Mouse (Mus musculus) kidney, embryonic 14.5 days (tissue): ENCODE measurements around the gene Diras1. TPM values are rescaled to one million over a fixed set of nuclear protein-coding genes. Genes with fewer than 3 reads are reported as not detected.
A peak's percentile ranks its signal among the peaks of the same experiment; 100 is the strongest.
"Not testable (repeated sequence)": the region's sequence is repeated elsewhere in the genome, so short reads cannot be mapped to it uniquely, and the experiment has no call there.

Experiments used
- ATAC-seq: fragments of 200-750 bp; cut with Nextera tagmentation; 2 replicates; pipeline ENCODE4 v1.8.0; 2017; ENCODE audit warnings: moderate number of reproducible peaks, mild to moderate bottlenecking, moderate TSS enrichment, moderate library complexity; ENCODE audit not compliant: low FRiP score, low TSS enrichment
- H3K27ac ChIP-seq: fragments of 300-500 bp; sonication (generic); 2 replicates; pipeline ENCODE4 v1.5.1; 2014; ENCODE audit warnings: low read depth, mild to moderate bottlenecking, low read length, moderate library complexity, mixed read lengths
- H3K27me3 ChIP-seq: fragments of 300-500 bp; sonication (generic); 2 replicates; pipeline ENCODE4 v1.6.1; 2014; ENCODE audit warnings: mild to moderate bottlenecking, low read length; ENCODE audit not compliant: control insufficient read depth, insufficient read depth
- H3K36me3 ChIP-seq: fragments of 300-500 bp; sonication (generic); 2 replicates; pipeline ENCODE4 v1.6.1; 2014; ENCODE audit warnings: low read length, mixed read lengths; ENCODE audit not compliant: control insufficient read depth, insufficient read depth
- H3K4me1 ChIP-seq: fragments of 300-500 bp; sonication (generic); 2 replicates; pipeline ENCODE4 v1.6.1; 2014; ENCODE audit warnings: low read length, mixed read lengths; ENCODE audit not compliant: control insufficient read depth, insufficient read depth
- H3K4me2 ChIP-seq: fragments of 300-500 bp; sonication (generic); replicated peaks from 2 replicates; pipeline ENCODE4 v1.6.1; 2014; ENCODE audit warnings: low read depth, mild to moderate bottlenecking, low read length
- H3K4me3 ChIP-seq: fragments of 300-500 bp; sonication (generic); 2 replicates; pipeline ENCODE4 v1.5.1; 2014; ENCODE audit warnings: mild to moderate bottlenecking, low read length
- H3K9ac ChIP-seq: fragments of 300-500 bp; sonication (generic); 2 replicates; pipeline ENCODE4 v1.6.1; 2014; ENCODE audit warnings: low read depth, mild to moderate bottlenecking, low read length, moderate library complexity
- H3K9me3 ChIP-seq: fragments of 300-500 bp; sonication (generic); 2 replicates; pipeline ENCODE4 v1.6.1; 2016; ENCODE audit warnings: low read length; ENCODE audit not compliant: control insufficient read depth
- WGBS: fragments of 180-500 bp; shearing (Covaris S2); extraction: QIAGEN DNeasy Blood & Tissue Kit; methylation state at CpG from one replicate; pipeline ENCODE4 v1.1.7; 2014; 5-methylcytosine and 5-hydroxymethylcytosine counted together
- polyA plus RNA-seq: library from polyadenylated mRNA; unstranded; fragments of >200 nt; fragmentation: Nextera tagmentation; extraction: Ambion mirVana; gene quantifications from 2 replicates; pipeline ENCODE4 v1.2.1, GENCODE M21; 2014

Diras1 gene
- polyA plus RNA-seq: 0.37 TPM in 1 of 2 replicates, not detected in the other

GRCm38 (mm10) chr10:81025639-81026275, at the start of gene Diras1:
Gene Diras1, minus strand, starts transcription at chr10:81025662.
- 0 out of 2 replicates have a peak, but pooled peaks cover 7% of the 10 kb centered on the region for H3K4me1 ChIP-seq
- H3K4me3 ChIP-seq: peak within 1 kb of the TSS; percentile 29
- H3K9ac ChIP-seq: peak within 1 kb of the TSS; percentile 28; the same call in 1 of the 2 replicates
- no peak for ATAC-seq
- WGBS: 54% methylated on average over 11 of the region's 12 CpGs
- peaks cover 26% of the 10 kb centered on the region for H3K27me3 ChIP-seq
- H3K36me3 ChIP-seq: peaks cover 1% of the 10 kb centered on the region; the same call in 1 of the 2 replicates
- no peak within 1 kb of the TSS for H3K27ac ChIP-seq
- peak within 1 kb of the TSS; percentile 52 for H3K4me2 ChIP-seq
- no peaks in the 10 kb centered on the region for H3K9me3 ChIP-seq

- Histone ChIP-seq H3K27me3 (no peaks in the 10 kb centered on the region), H3K4me2 (no peak overlapping the region), H3K9ac (no peak overlapping the region), H3K27ac (no peak overlapping the region), H3K4me1 (peaks cover 4% of the 10 kb centered on the region; the same call in 1 of the 2 replicates), H3K9me3 (no peaks in the 10 kb centered on the region), H3K36me3 (peaks cover 40% of the 10 kb centered on the region), H3K4me3 (no peak overlapping the region)
- 64% methylated on average over 7 of the region's 7 CpGs for WGBS
- no peak for ATAC-seq
These were observed 48.0 kb upstream of the Diras1 start for GRCm38 (mm10) chr10:81073464-81073863.

GRCm38 (mm10) chr10:81072290-81072689, 46.8 kb upstream of the Diras1 start:
- no peaks in the 10 kb centered on the region for H3K27me3 ChIP-seq
- no peak overlapping the region for H3K4me2 ChIP-seq
- no peaks in the 10 kb centered on the region for H3K9me3 ChIP-seq
- peaks cover 28% of the 10 kb centered on the region for H3K36me3 ChIP-seq
- no peak overlapping the region for H3K4me3 ChIP-seq
- H3K27ac ChIP-seq: no peak overlapping the region
- H3K4me1 ChIP-seq: peaks cover 4% of the 10 kb centered on the region; the same call in 1 of the 2 replicates
- WGBS: 95% methylated on average over 8 of the region's 8 CpGs
- ATAC-seq: no peak
- H3K9ac ChIP-seq: no peak overlapping the region

GRCm38 (mm10) chr10:81069836-81070235, 44.4 kb upstream of the Diras1 start, which contains the start of gene Thop1:
Gene Thop1, plus strand, starts transcription at chr10:81070035.
- H3K4me2 ChIP-seq: peak within 1 kb of the TSS; percentile 73
- 1% methylated on average over 34 of the region's 35 CpGs for WGBS
- peak within 1 kb of the TSS; percentile 78 for H3K9ac ChIP-seq
- H3K9me3 ChIP-seq: no peaks in the 10 kb centered on the region
- H3K4me3 ChIP-seq: peak within 1 kb of the TSS; percentile 78
- H3K4me1 ChIP-seq: peaks cover 4% of the 10 kb centered on the region; the same call in 1 of the 2 replicates
- peak; percentile 98 for ATAC-seq
- H3K36me3 ChIP-seq: peaks cover 20% of the 10 kb centered on the region
- no peaks in the 10 kb centered on the region for H3K27me3 ChIP-seq
- no peak within 1 kb of the TSS for H3K27ac ChIP-seq

- Histone ChIP-seq H3K4me1 (peaks cover 4% of the 10 kb centered on the region; the same call in 1 of the 2 replicates), H3K27me3 (no peaks in the 10 kb centered on the region), H3K36me3 (peaks cover 9% of the 10 kb centered on the region), H3K9ac (no peak overlapping the region), H3K27ac (no peak overlapping the region), H3K4me3 (no peak overlapping the region), H3K4me2 (no peak overlapping the region), H3K9me3 (no peaks in the 10 kb centered on the region)
- no peak for ATAC-seq
- 79% methylated on average over 5 of the region's 5 CpGs for WGBS
These were observed 43.2 kb upstream of the Diras1 start for GRCm38 (mm10) chr10:81068706-81069105.

DNA sequence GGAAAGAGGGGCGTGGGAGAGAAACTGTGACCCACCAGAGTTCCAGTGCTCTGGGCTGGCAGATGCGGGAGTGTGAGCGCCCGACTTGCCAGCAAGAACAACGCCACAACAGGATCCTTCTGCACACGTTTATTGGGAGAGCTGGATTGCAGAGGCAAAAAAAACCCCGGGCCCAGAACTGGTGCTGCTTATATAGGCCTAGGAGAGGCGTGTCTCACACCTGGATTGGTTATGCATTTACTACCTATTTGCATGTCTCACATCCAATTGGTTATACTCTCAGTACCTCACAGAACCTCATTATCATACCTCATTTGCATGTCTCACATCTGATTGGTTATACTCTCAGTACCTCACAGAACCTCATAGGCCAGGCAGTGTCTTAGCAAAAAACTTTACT, 39.1 kb upstream of the Diras1 start:
- not testable (repeated sequence) for H3K27ac ChIP-seq, H3K9me3 ChIP-seq, H3K4me3 ChIP-seq, ATAC-seq, H3K36me3 ChIP-seq, H3K27me3 ChIP-seq, H3K4me2 ChIP-seq, H3K9ac ChIP-seq, H3K4me1 ChIP-seq
- WGBS: 90% methylated on average over 8 of the region's 8 CpGs

DNA sequence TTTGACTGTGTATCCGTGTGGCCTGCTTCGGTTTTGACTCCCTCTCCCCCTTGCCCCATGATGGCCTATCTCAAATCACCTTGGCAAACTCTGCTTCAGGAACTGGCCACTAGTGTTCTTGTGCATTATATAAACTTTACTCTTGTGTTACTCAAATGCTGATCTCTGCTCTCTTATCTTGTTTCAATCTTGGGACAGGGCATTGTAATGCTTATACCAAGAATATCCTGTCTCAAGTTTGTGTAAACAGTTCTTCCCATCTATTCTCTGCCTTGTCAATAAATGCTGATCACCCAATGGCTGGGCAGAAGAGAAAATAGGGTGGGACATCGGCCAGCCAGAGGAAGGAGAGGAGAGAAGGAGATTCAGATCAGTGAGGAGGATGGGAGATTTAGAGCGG, 37.2 kb upstream of the Diras1 start:
- WGBS: 69% methylated on average over 4 of the region's 4 CpGs
- Histone ChIP-seq H3K4me1 (peaks cover 11% of the 10 kb centered on the region), H3K4me3 (no peak overlapping the region), H3K9me3 (no peaks in the 10 kb centered on the region), H3K9ac (no peak overlapping the region), H3K27me3 (no peaks in the 10 kb centered on the region), H3K27ac (no peak overlapping the region), H3K4me2 (no peak overlapping the region), H3K36me3 (no peaks in the 10 kb centered on the region)
- ATAC-seq: no peak

DNA sequence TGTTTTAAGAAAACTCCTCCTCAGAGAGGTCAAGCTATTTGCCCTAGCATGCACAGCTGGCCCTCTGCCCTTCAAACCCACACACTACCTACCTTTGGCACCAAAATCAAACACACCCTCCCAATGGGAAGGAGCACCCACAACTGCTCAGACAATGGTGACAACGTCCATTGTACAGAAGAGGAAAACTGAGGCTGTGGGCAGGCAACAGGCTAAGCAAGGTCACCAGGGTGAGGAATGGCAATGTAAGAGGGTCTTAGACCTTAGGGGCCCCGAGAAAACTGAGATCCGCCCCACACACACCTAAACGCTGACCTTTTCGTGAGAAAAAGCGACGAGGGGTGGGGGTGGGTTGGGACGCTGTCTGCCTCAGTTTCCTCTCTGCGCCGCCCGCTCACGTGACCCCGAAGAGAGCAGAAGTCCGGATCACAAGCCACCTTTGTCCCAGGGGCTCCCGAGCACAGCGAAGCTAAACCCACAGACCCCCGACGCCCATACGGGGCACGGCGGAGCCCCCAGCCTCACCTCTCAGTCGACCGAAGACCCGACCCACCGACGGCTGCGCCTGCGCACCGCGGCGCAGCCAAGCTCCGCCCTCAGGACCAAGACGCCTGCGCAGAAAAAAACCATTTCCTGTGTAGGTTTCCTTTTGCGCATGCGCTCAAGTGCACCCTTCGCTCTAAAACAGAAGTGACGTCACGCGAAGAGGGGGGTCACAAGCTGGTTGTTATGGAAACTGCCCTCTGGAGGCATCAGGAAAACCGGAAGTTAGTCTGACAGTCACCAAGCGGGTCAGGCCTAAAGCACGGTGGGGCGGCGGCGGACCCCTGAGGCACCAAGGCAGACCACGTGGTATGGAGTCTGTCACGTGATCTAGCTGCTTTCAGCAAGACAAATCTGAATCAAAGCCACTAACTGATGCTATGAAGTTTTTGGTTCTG, 34.4 kb upstream of the Diras1 start, which contains the start of gene Sgta:
Gene Sgta (minus strand): TSS at position 579 of the 941 bp plus-strand sequence.
- no peaks in the 10 kb centered on the region for H3K9me3 ChIP-seq
- peak; percentile 96 for ATAC-seq
- H3K9ac ChIP-seq: peak within 1 kb of the TSS; percentile 76
- peak within 1 kb of the TSS; percentile 67 for H3K4me2 ChIP-seq
- H3K36me3 ChIP-seq: peaks cover 3% of the 10 kb centered on the region; the same call in 1 of the 2 replicates
- no peak within 1 kb of the TSS for H3K27ac ChIP-seq
- peaks cover 16% of the 10 kb centered on the region for H3K4me1 ChIP-seq
- no peaks in the 10 kb centered on the region for H3K27me3 ChIP-seq
- WGBS: under 1% methylated on average over 48 of the region's 48 CpGs
- H3K4me3 ChIP-seq: peak within 1 kb of the TSS; percentile 80
